Mouse (Mus musculus): ENCODE data around the gene Tent4b. TPM values are rescaled to one million over a fixed set of nuclear protein-coding genes. Genes with fewer than 3 reads are reported as not detected.

Gene Tent4b
- total RNA-seq, 2 experiments from 2014 or later = 19.5 to 21.0 TPM

DNA sequence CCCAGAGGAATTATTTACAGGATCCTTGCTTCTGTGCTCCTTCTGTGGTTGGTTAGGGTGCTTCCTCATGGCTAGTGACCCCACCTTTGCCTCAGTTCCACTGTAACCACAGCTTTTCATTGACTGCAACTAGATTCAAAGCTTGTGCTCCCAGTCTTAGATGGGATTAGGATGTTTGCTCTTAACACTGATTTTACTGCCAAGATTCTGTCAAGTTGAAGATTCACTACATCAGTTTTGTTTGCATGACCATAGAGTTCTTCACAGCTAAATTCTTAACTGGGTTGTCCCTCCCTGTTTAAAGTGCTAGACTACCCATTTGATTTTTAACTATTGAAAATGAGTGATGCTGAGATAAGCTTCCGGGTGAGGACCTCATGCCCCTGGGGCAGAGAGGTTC, 29.3 kb downstream of the Tent4b start:
- no peak for DNase-seq

DNA sequence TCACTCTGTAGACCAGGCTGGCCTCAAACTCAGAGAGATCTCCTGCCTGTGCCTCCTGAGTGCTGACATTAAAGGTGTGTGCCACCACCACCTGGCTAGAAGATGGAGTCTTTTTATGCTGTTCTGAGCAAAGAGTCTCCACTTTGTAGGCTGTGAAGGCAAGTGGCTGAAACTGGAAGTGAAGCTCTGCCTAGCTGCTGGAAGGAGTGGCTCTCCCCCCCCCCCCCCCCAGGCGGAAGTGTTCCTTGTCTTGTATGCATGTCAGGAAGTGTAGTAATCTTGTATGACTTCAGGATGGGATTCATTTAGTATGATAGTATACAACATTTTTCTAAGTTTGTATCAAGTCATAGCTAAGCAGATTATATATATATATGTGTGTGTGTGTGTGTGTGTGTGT, 29.8 kb downstream of the Tent4b start:
- no peak for DNase-seq

DNA sequence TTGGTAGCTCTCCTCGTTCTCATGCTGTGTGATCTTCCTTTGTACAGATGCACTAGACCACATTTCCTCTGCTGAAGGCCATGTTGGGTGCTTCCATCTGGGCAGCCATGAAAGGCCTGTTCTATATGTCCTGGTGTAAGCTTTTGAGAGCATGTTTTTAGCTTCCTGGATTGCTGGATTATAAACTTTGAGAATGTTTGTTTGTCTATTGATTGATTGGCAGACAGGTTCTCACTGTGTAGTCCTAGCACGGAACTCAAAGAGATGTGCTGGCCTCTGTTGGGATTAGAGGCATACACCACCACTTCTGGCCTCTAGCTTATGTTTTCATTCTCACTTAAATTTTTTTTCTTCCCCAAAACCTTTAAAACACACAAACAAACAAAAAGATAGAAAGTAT, 37.7 kb downstream of the Tent4b start:
- no peak for DNase-seq

DNA sequence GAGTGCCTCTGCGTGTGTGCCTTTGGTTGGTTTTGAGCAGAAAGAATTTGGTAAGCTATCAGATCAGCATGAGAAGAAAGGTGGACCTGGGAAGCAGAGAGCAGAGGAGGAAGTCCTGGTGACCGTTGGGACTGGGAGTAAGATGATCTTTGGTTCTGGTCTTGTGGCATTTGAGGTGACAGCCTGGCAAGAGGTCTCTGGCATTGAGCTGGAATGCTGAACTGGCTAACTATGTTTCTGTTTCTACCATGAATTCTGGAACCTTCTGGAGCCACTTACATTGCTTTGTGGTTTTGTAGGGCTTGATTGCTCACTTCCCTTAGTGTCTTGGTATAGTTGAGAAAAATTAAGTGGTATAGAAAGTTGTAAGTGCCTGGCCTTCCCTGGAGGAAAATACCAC, 38.6 kb downstream of the Tent4b start:
- DNase-seq = no peak

DNA sequence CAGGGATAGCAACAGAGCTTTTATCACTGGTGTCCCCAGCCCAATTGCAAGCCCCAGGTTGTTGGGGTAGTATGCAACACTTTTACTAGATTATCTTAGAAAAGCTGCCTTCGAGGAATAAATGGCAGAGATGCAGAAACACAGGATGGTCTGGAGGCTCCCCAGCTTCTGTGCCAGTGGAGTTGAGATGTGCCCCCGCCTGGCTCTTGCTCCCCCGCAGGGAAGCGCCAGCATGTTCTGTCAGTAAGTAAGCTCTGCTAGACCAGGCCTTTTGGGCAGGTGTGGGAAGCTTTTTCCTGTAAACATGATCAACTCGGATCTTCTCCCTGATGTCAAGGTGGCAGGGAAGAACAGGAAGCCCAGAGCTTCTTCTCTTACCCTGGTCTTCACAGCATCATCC, 40.3 kb downstream of the Tent4b start:
- no peak for DNase-seq

DNA sequence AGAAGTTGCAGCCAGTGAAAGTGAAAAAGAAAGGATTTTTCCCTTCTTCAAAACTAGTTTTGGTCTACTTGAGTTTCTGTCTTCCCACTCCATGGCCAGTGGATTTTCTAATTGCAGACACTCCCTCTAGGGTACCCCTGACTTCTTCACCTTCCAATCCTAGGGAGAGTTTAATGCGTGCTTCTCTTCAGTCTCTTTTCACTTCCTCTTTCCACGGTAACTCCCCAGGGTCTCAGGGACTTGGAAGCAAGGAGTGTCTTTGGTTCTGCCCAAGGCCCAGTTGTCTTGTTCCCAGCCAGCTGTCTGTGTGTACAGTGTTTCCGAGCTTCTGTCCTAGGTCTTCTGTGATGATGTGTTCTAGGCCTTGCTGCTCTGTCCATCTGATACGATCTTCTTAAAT, 42.9 kb downstream of the Tent4b start:
- no peak for DNase-seq

DNA sequence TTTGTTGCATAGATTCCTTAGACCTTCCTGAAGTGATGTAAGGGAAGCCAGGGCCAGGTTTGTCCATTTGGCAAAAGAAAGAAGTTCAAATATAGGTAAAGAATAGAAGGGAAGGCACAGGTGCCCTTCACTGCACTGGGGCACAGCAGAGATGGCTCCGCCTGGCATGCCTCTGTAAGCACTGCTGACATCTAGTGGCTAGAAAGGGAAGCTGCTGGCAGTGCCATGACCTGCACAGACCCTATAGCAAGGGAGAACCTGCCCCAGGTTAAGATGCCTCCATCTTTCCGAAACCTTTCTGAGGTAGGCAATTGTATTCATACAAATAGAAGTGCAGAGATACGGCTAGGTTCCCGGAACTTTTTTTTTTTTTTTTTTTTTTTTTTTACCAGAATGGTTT, 45.3 kb downstream of the Tent4b start:
- peak; percentile 74 for DNase-seq

DNA sequence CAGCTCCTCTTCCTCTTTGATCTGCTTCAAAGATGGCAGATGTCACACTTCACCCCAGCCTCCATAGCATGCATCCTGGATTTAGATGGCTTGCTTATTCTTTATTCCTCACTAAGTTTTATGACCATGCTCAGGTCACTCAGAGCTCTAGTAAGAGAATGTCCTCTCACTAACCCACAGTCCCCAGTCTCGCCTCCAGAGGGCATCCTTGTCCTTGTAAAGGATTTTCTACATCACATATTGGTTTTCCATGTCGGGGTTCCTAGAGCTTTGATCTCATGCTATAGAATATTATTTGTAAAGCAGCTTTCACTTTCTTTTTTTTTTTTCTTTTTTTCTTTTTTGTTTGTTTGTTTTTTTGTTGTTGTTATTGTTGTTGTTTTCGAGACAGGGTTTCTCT, 53.8 kb downstream of the Tent4b start:
- DNase-seq = peak; percentile 58

DNA sequence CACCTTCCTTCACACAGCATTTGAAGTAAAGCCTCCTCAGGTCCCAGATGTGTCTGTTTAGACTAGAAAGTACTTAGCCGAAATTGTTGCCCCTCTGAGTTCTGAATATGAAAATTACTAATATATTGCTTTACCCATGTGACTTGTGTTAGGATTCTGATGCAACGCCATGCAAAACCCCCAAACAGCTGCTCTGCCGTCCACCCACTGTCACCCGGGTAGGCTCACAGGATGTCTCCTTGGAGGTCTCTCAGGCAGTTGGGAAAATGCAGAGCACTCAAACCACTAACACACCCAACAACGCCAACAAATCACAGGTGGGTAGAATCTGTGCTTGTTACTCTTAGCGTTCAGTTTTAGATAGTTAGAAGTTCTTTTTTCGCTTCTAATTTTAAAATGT, 55.9 kb downstream of the Tent4b start:
- DNase-seq = no peak

DNA sequence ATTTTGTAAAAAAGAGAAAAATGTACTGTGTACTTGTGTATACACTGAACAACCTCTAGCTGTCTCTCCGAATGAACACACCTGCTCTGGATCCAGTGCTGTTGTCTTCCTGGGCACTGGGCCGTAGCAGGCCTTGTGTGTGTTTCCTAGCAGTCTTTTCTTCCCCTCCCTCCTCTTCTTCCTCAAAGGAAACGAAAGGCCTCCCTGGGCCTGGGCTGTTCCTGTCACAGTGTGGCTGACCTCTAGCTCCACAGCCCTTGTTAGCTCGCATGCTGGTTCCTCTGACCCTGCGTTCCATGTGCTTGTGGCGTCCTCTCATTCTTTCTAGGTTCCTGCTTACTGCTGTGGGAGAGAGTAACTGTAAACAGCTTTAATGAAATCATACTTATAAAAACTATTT, 59.0 kb downstream of the Tent4b start:
- DNase-seq = no peak

DNA sequence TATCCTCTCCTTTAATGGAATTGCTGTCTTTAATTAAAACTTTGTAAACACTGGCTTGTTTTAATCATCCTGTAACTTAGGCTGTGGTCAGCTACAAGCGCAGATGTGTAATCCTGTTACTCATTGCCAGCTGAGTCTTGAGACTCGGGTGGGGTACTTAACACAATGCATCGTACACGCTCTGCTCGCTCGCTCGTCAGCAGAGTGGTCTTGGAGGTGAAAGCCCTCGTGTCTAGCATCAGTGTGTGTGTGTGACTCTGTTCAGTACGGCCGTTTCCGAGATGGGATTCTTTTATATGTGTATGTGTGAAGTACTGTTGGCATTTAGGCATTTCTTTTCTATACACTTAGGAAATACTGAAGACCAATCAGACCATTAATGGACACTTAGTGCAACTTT, 59.5 kb downstream of the Tent4b start:
- no peak for DNase-seq

DNA sequence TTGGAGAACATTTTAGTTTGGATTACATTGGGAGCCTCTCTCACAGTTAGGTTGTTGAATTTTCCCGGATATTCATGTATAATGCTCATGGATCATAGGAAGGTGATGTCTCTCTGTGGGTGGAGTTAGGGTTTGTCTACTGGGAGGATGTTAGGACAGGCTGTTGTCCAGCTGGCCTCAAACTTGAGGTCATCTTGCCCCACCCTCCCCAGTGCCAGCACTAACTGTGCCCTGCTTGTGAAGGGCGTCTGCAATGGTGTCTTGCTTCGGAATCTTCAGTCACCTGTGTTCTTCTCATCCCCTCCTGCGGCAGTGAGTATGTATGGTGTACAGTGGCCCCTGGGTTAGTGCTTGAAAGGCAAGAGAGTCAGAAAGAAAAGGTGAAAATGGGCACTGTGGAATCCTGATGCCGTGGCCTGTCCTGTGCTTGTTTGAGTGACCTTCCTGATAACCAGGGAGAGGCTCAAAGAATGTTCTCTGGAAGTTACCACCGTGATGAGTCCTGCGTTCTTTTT, 61.5 kb downstream of the Tent4b start:
- DNase-seq = no peak

DNA sequence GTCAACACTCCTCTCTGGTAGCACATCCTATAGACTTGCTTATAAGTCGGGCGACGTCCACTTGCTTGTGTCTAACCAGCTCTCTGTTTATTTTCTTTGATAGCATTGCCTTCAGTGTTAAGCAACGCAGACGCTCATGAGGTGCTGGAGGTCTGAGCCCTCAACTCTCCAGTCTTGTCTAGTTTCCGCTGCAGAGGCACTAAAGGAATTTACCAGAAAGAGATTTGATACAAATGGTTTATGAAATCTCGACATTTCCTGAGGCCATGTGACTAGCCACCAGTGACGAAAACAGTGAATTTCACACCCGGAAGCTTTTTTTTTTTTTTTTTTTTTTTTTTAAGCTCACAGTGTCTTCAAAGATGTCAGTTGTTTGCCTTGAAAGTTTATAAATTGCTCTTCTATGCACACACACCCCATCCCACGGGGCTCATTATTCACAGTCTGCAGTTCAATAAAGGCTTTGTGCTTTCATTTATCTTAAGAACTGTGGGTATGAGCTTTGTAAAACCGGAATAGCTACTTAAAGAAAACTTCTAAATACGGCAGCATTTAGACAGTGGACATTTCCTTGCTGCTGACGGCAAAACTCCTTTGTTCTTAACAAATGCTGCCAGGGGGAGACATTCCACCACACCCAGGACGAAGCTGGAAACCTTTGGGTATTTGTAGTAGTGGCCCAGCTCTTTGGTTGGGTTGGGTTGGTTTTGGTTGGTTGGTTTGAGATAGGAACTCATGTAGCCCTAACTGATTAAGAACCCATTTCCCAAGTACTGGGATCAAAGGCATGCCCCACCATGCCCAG, 64.0 kb downstream of the Tent4b start:
- DNase-seq = no peak

DNA sequence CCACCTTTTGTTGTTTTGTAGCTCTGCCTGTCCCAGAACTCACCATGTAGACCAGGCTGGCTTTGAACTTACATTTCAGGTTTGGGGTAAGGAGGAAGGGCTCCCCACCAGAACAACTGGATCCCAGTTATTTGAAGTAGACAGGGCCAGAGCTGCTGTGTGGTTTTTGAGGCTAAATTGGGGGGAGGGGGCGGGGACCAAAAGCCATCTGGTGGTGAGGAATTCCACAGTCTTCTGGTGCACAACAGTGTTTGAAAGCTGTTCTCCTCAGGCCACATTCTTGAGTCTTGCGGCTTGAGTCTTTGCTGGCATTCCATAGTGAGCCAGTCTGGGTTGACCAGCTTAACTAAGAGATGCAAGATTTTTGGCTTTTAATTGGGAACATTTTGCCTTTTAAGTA, 66.5 kb downstream of the Tent4b start:
- no peak for DNase-seq

DNA sequence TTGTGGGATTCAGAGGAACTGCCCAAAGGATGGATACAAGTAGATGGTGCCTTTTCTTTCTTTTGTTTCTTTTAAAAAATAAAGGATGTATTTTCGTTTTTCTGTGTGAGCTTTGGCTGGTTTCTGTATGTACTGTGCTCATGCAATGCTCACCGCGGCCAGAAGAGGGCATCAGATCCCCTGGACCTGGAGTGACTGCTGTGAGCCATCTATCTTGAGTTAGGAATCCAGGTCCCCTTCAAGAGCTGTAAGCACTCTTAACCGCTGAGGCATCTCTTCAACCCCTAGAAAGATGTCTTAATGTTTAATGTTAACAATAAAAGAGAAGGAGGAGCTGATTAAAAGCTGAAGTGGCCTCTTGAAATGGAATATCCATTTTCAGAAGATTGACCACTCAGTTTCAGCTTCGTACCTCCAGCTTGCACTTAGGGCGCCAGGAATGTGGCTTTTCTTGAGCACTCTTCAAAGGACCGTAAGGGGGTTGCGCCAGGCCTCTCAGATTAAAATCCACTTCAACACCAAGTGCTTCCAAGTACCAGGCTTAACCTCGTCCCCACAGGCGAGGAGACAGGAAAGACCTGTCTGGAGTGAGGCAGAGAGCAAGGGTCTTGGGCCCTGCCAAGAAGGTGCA, 67.3 kb downstream of the Tent4b start:
- DNase-seq = peak; percentile 91

DNA sequence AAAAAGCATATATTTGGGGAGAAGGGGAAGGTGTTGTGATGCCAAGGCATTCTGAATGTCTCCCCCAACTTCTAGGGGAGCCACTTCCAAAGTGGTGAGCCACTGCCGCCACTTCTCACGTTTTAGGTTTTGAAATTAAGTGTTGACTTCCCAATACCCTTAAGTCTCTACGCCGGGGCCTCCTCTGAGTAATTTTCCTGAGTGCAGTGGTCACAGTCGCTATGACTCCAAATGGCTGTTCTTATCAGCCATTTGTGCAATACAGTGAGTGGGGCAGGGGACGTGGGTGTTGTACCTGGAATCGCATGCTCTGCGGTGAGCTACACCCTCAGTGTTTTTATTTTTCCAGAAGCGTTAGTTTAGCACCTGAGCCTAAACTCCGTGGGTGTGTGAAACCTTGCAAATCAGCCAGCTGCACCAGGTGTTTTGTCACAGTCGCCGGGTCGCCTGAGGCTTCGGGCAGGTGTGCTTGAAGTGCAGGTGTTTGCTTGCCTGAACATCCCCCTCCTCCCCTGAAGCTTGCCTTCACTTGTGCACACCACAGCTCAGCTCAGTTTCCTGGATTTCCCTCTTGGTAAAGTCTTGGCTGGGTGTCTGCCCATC, 67.9 kb downstream of the Tent4b start:
- no peak for DNase-seq

DNA sequence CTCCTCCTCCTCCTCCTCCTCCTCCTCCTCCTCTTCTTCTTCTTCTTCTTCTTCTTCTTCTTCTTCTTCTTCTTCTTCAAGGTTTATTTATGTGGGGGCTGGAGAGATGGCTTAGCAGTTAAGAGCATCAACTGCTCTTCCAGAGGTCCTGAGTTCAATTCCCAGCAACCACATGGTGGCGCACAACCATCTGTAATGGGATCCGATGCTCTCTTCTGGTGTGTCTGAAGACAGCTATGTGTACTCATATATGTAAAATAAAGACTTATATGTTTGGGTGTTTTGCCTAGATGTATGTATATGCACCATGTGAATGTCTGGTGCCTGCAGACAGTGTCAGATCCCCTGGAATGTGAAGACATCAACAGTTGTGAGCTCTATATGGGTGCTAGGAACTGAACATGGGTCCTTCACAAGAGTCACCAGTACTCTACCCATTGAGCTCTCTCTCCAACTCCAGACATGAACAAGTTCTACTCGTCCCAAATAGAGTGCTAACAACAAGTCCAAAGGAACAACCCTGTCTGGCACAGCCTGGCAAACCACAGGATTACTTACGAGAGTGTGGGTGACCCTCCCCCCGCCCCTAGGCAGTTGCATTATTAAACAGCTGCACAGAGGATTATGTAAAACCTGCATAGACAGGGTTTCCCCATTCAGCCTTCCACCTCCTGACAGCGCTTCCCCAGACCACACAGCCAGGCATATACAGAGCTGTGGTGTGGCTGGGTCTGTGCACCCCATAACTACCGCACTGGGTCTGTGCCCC, 70.3 kb downstream of the Tent4b start:
- no peak for DNase-seq

DNA sequence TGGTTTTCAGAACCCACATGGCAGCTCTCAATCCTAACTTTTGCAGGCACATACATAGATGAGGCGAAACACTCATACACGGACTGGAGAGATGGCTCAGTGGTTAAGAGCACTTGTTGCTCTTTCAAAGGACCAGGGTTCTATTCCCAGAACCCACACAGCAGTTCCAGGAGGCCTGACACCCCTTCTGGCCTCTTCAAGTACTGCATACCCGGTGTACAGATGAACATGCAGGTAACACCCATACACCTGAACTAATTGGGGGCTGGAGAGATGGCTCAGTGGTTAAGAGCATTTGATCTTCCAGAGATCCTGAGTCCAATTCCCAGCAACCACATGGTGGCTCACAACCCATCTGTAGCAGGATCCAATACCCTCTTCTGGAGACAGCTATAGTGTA, 71.1 kb downstream of the Tent4b start:
- DNase-seq = no peak

DNA sequence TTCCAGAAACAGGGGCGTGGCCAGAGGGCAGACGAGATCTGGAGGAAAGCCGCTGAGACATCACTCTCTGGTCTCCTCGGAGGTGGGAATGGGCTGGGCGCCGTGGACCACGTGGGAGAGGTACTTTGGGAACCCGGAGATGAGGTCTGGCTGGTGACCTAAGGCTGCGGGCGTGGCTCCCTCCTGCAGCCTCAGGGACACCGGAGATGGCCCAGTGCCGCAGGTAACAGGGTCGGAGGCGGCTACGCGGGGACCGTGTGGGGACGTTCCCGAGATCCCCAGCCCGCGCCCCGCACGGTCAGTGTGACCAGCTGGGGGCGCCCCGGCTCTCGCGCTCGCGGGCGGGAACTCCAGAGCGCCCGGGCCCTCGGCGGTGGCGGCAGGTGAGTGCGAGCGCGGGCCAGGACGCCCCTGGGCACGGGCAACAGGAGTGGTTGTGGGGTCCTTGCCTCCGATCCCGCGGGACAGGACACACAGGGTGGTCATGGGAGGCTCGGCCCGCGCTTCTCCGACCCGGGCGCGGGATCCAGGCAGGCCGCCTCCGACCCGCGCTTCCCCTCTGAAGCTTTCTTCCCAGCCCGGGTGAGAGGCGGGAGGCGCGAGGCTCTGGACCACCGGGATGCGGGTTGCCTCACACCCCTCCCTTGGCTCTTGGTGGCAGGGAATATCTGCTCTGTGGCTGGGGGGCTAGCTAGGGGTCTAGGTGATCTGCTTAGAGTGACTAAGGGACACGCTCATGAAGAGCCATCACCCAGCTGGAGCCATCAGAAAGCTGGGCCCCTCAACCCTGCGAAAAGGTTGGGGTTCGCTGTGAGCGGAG, 73.4 kb downstream of the Tent4b start, which contains the start of gene Adcy7:
Gene Adcy7 (plus strand): TSS at position 173 of the 820 bp plus-strand sequence.
- peak; percentile 68 for DNase-seq

DNA sequence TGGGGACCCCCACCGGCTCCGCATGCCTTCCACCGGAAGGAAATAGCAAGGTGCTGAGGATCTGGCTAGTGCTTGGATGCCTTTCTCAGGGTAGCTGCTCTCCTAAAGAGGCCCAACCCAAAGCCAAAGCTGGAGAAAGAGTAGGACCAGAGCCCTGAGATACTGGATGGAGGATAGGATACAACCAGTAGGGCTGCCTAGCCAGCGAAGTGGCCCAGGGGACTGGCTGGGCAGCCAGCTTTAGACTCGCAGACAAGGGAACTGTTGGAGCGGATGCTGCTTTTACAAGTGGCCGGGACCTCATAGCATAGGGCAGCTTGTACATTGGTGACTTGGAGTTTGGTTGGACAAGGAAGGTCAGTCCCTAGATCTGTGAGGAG, 74.0 kb downstream of the Tent4b start:
- DNase-seq = no peak

DNA sequence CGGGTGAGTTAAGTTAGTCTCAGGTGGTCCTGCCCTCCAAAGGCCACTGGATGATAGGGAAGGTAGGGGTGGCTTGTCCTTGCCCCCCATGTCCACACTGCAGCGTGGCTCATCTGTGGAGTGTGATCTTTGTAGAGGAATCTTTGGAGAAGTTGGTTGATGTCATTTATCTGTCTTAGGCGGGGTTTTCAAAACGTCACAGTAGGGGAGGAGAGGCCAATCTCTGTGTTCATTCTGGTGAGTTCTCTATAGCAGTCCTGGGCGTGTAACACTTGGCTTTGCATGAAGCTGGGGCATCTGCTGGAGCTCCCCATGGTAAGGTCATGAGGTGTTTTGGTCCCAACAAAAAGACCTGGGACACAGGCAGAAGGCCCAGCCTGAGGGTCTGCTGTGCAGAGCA, 75.1 kb downstream of the Tent4b start:
- no peak for DNase-seq

DNA sequence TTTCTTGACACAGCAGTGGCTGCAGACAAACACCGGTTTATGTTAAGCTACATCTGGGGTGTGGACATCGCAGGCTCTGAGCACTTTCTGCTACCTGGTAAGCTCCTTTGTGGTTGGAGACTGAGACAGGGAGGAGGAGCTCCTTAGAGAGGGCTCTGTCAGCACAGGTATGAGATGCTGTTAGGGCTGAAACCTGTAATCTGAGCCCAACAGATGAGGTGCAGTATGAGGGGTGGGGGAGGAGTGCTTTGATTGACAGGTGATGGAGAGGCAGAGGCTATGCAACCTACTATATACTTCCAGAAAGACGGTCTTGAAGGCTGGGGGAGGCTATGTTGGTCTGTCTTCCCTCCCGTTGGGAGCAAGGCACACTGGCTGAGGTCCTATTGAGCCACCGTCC, 80.2 kb downstream of the Tent4b start:
- DNase-seq = no peak
